Mouse (Mus musculus): ENCODE measurements around the gene Mcm2. TPM values are rescaled to one million over a fixed set of nuclear protein-coding genes. Genes with fewer than 3 reads are reported as not detected.
A peak's percentile ranks its signal among the peaks of the same experiment; 100 is the strongest.

Mcm2 gene
- polyA plus RNA-seq, 1 experiment from 2014 or later, result 39.0 TPM

DNA sequence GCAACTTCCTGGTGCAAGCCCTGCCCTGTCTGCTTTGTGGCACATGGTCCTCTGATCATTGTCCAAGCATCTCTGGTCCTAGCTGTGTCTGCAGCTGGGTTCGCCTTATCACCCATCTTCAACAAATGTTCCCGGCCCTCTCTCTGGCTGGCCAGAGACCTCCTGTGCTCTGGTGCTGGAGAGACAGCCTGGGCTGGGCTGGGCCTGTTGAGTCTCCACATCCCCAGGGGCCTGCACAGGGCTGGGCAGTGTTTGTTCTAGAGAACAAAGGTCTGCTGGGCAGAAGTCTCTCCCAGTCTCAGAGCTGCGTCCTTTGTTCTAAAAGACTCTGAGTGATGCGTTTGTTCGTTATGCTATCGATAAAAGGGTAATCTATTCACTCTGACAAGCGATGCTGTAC lies 31.5 kb upstream of the Mcm2 start:
- Histone ChIP-seq H3K27me3 (ENCODE audit: control insufficient read depth, insufficient read depth, low read length) (no peaks in the 10 kb centered on the region; the same call in 1 of the 2 replicates), H3K9ac (replicated peaks; ENCODE audit: low read length) (0 out of 2 replicates have a peak overlapping the region, but pooled peaks have one; percentile 29), H3K4me1 (ENCODE audit: control insufficient read depth, insufficient read depth, low read length) (peaks cover 53% of the 10 kb centered on the region), H3K9me3 (ENCODE audit: control insufficient read depth, low read length) (no peaks in the 10 kb centered on the region), H3K4me3 (replicated peaks; ENCODE audit: low read depth, low read length) (no peak overlapping the region), H3K4me2 (ENCODE audit: low read length) (no peak overlapping the region), H3K36me3 (ENCODE audit: control insufficient read depth, insufficient read depth, low read length) (no peaks in the 10 kb centered on the region), H3K27ac (replicated peaks; ENCODE audit: low read depth, low read length) (peak overlapping the region; percentile 81)
- 29% methylated on average over 7 of the region's 7 CpGs for WGBS
- DNase-seq (peak; percentile 40), ATAC-seq (ENCODE audit: low FRiP score, low TSS enrichment) (no peak)

DNA sequence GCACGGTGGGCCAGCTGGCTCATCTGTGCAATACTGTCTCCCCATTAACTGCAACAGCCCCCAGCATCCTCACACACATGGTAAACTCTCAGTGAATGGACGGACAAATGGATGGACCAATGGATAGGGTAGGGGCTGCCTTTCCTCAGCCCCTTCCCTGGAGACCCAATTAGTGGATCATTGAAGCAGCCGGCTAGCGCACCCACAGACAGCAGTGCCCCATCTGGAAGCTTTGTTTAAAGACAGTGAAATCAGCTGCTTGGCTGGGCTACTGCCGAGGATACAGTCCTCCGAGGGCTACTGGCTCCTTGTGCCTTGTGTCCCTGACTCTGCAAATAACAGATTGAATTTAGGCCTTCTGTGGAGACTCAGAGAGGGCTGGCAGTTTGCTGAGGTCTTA lies 30.9 kb upstream of the Mcm2 start:
- no peak overlapping the region for H3K4me2 ChIP-seq (ENCODE audit: low read length)
- H3K36me3 ChIP-seq (ENCODE audit: control insufficient read depth, insufficient read depth, low read length), result no peaks in the 10 kb centered on the region
- no peak overlapping the region for H3K4me3 ChIP-seq (replicated peaks; ENCODE audit: low read depth, low read length)
- ATAC-seq (ENCODE audit: low FRiP score, low TSS enrichment) (peak; percentile 25; the same call in 1 of the 2 replicates), DNase-seq (peak; percentile 79)
- H3K9me3 ChIP-seq (ENCODE audit: control insufficient read depth, low read length), result no peaks in the 10 kb centered on the region
- H3K9ac ChIP-seq (replicated peaks; ENCODE audit: low read length), result no peak overlapping the region
- H3K27me3 ChIP-seq (ENCODE audit: control insufficient read depth, insufficient read depth, low read length), result no peaks in the 10 kb centered on the region; the same call in 1 of the 2 replicates
- 26% methylated on average over 6 of the region's 6 CpGs for WGBS
- H3K4me1 ChIP-seq (ENCODE audit: control insufficient read depth, insufficient read depth, low read length), result peaks cover 55% of the 10 kb centered on the region
- peak overlapping the region; percentile 81 for H3K27ac ChIP-seq (replicated peaks; ENCODE audit: low read depth, low read length)

DNA sequence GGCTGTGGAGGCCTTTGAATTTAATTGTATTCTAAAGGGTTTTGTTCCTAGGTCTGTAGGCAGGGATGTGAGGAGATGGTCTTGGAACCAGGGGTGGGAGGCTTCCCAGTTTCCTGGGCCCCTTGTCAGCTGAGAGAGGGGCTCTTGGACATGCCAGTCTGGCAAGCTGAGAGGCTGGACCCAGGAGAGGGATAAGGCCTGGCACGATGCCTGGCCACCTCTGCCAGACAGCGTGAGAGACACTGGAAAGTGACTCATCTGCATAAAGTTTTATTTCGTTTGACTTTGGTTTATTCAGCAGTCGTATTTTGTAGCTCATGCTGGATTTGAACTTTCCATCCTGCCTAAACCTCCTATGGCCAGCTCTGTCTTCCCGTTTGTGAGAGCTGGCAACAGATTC lies 30.0 kb upstream of the Mcm2 start:
- H3K4me1 ChIP-seq (ENCODE audit: control insufficient read depth, insufficient read depth, low read length), result peaks cover 51% of the 10 kb centered on the region
- peak overlapping the region; percentile 81 for H3K27ac ChIP-seq (replicated peaks; ENCODE audit: low read depth, low read length)
- H3K4me3 ChIP-seq (replicated peaks; ENCODE audit: low read depth, low read length), result no peak overlapping the region
- ATAC-seq (ENCODE audit: low FRiP score, low TSS enrichment) (no peak), DNase-seq (peak; percentile 38)
- H3K9me3 ChIP-seq (ENCODE audit: control insufficient read depth, low read length), result no peaks in the 10 kb centered on the region
- 63% methylated on average over 5 of the region's 5 CpGs for WGBS
- H3K27me3 ChIP-seq (ENCODE audit: control insufficient read depth, insufficient read depth, low read length), result no peaks in the 10 kb centered on the region
- H3K9ac ChIP-seq (replicated peaks; ENCODE audit: low read length), result no peak overlapping the region
- H3K4me2 ChIP-seq (ENCODE audit: low read length), result no peak overlapping the region
- no peaks in the 10 kb centered on the region for H3K36me3 ChIP-seq (ENCODE audit: control insufficient read depth, insufficient read depth, low read length)

DNA sequence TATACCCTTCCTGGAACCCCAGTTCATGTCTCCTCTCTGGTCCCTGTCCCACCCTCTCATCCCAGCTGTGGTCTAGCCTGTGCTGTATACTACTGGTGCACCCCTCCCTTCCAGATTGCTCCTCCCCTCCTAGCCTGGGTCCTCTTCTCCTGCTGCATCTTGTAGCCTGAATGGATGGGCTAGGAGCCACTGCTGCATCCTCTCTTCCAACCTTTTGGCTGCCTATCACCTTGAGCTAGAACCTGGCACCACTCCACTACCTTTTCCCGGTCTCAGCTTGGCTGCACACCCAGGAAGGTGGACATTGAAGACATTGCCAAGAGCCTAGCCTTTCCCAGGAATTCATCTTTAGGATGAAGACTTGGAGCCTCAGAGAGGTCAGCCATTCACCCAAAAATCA lies 29.4 kb upstream of the Mcm2 start:
- no peak overlapping the region for H3K9ac ChIP-seq (replicated peaks; ENCODE audit: low read length)
- no peak for ATAC-seq (ENCODE audit: low FRiP score, low TSS enrichment)
- H3K9me3 ChIP-seq (ENCODE audit: control insufficient read depth, low read length), result no peaks in the 10 kb centered on the region
- H3K4me3 ChIP-seq (replicated peaks; ENCODE audit: low read depth, low read length), result no peak overlapping the region
- peaks cover 51% of the 10 kb centered on the region for H3K4me1 ChIP-seq (ENCODE audit: control insufficient read depth, insufficient read depth, low read length)
- DNase-seq, result no peak
- peak overlapping the region; percentile 81 for H3K27ac ChIP-seq (replicated peaks; ENCODE audit: low read depth, low read length)
- no peaks in the 10 kb centered on the region for H3K36me3 ChIP-seq (ENCODE audit: control insufficient read depth, insufficient read depth, low read length)
- WGBS, result 85% methylated on average over 1 of the region's 1 CpGs
- H3K4me2 ChIP-seq (ENCODE audit: low read length), result no peak overlapping the region
- H3K27me3 ChIP-seq (ENCODE audit: control insufficient read depth, insufficient read depth, low read length), result no peaks in the 10 kb centered on the region

DNA sequence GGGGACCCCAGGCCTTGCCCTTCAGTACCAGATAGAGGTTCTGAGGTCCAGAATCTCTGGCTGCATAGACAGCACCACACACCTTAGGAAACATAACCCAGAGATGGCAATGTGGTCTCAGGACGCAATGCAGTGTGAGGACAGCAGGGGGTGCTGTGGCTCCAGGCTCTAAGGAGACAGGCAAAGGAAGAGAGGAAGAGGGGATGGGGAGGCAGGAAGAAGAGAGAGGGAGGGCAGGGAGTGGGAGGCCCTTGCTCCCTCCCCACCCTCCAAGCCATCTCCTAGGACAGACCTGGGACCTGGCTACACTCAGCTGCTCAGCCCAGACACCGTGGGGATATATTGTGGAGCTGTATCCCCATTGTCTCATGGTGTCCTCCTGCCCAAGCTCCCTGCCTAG lies 29.0 kb upstream of the Mcm2 start:
- Histone ChIP-seq H3K27me3 (ENCODE audit: control insufficient read depth, insufficient read depth, low read length) (no peaks in the 10 kb centered on the region), H3K4me2 (ENCODE audit: low read length) (no peak overlapping the region), H3K9me3 (ENCODE audit: control insufficient read depth, low read length) (no peaks in the 10 kb centered on the region), H3K27ac (replicated peaks; ENCODE audit: low read depth, low read length) (peak overlapping the region; percentile 81; the same call in 1 of the 2 replicates), H3K4me3 (replicated peaks; ENCODE audit: low read depth, low read length) (no peak overlapping the region), H3K4me1 (ENCODE audit: control insufficient read depth, insufficient read depth, low read length) (peaks cover 51% of the 10 kb centered on the region), H3K36me3 (ENCODE audit: control insufficient read depth, insufficient read depth, low read length) (no peaks in the 10 kb centered on the region), H3K9ac (replicated peaks; ENCODE audit: low read length) (no peak overlapping the region)
- peak; percentile 21; the same call in 1 of the 2 replicates for ATAC-seq (ENCODE audit: low FRiP score, low TSS enrichment)
- peak; percentile 90 for DNase-seq
- 12% methylated on average over 2 of the region's 2 CpGs for WGBS

DNA sequence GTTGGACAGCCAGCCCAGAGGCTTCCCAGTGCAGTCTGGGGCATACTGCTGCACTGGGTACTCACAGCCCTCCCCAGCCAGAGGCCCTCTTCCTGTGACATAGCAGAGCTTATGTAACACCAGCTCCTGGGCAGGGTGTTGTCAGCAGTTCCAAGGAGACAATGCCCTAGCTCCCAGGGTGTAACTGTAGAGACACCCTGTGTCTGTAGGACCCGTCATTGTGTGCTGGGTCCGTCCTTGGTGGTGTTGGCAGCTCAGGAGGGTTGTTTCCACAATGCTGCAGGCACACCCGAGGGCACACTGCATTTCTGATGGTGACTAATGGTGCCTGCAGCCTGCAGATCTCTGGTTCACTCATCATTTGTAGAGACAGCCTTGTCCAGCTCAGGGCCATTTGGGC lies 28.3 kb upstream of the Mcm2 start:
- no peak overlapping the region for H3K9ac ChIP-seq (replicated peaks; ENCODE audit: low read length)
- 44% methylated on average over 3 of the region's 3 CpGs for WGBS

DNA sequence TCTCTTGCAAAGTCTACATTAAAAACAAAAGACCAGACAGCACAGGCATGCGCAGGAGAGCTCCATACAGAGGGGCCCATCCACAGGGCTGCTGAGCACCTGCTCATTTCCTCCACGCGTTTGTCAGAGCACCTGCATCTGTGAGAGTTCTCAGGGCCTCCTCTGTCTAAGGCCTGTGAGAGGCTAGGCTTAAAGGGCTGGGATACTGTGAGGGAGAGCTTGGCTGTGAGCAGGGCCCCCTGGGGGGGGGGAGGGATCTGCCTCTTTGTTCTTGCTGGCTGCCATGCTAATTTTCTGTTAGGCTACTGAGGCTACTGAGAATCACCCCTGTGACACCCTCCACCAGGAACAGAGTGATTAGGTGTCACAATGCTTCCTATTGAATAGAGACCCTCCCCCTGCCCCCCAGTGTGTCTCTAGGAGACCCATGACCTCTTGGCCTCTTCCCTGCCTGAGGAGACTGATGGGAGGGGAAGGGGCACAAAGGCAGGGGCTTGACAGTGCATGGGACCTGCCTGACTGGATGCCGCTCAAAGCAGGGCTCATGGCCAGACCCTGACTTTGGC lies 27.1 kb upstream of the Mcm2 start:
- Histone ChIP-seq H3K9ac (replicated peaks; ENCODE audit: low read length) (no peak overlapping the region; the same call in 1 of the 2 replicates), H3K9me3 (ENCODE audit: control insufficient read depth, low read length) (no peaks in the 10 kb centered on the region), H3K4me3 (replicated peaks; ENCODE audit: low read depth, low read length) (no peak overlapping the region), H3K27me3 (ENCODE audit: control insufficient read depth, insufficient read depth, low read length) (no peaks in the 10 kb centered on the region), H3K4me1 (ENCODE audit: control insufficient read depth, insufficient read depth, low read length) (peaks cover 51% of the 10 kb centered on the region), H3K4me2 (ENCODE audit: low read length) (no peak overlapping the region), H3K27ac (replicated peaks; ENCODE audit: low read depth, low read length) (peak overlapping the region; percentile 81), H3K36me3 (ENCODE audit: control insufficient read depth, insufficient read depth, low read length) (no peaks in the 10 kb centered on the region)
- peak; percentile 70 for DNase-seq
- ATAC-seq (ENCODE audit: low FRiP score, low TSS enrichment), result peak; percentile 38
- 6% methylated on average over 4 of the region's 4 CpGs for WGBS

More for the DNA sequence above, 28.3 kb upstream of the Mcm2 start:
- no peak overlapping the region for H3K4me3 ChIP-seq (replicated peaks; ENCODE audit: low read depth, low read length)
- H3K4me2 ChIP-seq (ENCODE audit: low read length), result no peak overlapping the region
- H3K36me3 ChIP-seq (ENCODE audit: control insufficient read depth, insufficient read depth, low read length), result no peaks in the 10 kb centered on the region
- peaks cover 51% of the 10 kb centered on the region for H3K4me1 ChIP-seq (ENCODE audit: control insufficient read depth, insufficient read depth, low read length)
- DNase-seq (no peak), ATAC-seq (ENCODE audit: low FRiP score, low TSS enrichment) (no peak)
- no peaks in the 10 kb centered on the region for H3K27me3 ChIP-seq (ENCODE audit: control insufficient read depth, insufficient read depth, low read length)
- peak overlapping the region; percentile 81 for H3K27ac ChIP-seq (replicated peaks; ENCODE audit: low read depth, low read length)
- H3K9me3 ChIP-seq (ENCODE audit: control insufficient read depth, low read length), result no peaks in the 10 kb centered on the region

DNA sequence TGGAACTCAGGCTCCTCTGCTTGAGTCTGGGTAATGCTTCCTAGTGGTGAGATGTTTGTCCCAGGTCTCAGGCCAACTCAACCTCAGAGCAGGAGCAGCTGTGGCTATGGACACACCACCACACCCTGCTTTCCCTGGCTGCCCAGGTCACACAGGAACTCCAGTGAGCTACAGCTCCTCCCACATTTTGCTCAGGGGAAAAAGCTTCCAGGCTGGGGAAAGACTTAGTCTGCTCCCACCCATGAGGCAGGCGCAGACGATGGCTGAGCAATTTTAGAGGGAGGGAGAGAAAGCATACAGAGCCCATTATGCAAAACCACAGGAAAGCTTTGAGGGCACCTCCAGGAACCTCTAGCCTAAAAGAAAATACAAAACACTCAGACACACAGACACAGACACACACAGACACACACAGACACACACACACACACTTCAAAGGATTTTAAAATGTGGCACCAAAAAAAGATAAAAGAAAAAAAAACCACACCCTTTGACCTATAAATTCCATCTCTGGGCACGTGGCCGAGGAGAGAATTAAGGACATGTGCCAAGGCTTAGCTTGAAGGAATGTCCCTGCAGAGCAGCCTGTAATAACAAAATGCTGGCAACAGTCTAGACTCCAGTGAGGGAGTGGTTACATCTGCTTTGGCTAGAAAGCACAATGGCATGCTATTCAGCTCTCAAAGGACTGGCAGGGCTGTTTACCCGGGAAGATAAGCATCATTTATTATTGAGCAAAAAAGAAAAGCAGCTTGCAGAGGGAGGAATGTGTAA lies 26.1 kb upstream of the Mcm2 start:
- WGBS, result 3% methylated on average over 5 of the region's 5 CpGs
- Histone ChIP-seq H3K9ac (replicated peaks; ENCODE audit: low read length) (no peak overlapping the region), H3K4me2 (ENCODE audit: low read length) (no peak overlapping the region), H3K4me1 (ENCODE audit: control insufficient read depth, insufficient read depth, low read length) (peaks cover 43% of the 10 kb centered on the region), H3K27ac (replicated peaks; ENCODE audit: low read depth, low read length) (peak overlapping the region; percentile 81), H3K9me3 (ENCODE audit: control insufficient read depth, low read length) (no peaks in the 10 kb centered on the region), H3K36me3 (ENCODE audit: control insufficient read depth, insufficient read depth, low read length) (no peaks in the 10 kb centered on the region), H3K4me3 (replicated peaks; ENCODE audit: low read depth, low read length) (no peak overlapping the region), H3K27me3 (ENCODE audit: control insufficient read depth, insufficient read depth, low read length) (no peaks in the 10 kb centered on the region)
- peak; percentile 76 for DNase-seq
- ATAC-seq (ENCODE audit: low FRiP score, low TSS enrichment), result no peak

DNA sequence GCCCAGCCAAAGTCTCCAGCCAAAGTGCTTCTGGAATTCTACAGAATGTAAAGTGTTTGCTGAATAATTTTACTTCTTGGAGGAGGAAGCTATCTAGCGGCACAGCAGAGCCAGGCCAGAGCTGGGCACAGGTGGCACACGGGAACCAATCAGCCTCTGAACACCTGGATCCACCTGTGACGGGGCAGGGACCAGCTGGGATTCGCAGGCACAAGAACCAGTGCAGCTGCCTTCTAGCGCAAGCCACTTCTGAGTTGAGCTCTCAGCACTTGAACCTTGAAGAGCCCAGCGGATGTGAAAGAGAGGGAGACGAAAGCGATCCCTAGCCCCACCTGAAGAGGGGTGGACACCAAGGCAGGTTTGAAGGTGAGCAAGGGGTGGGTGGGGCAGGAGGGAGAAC lies 20.2 kb upstream of the Mcm2 start:
- no peak for DNase-seq
- Histone ChIP-seq H3K4me3 (replicated peaks; ENCODE audit: low read depth, low read length) (no peak overlapping the region), H3K27me3 (ENCODE audit: control insufficient read depth, insufficient read depth, low read length) (no peaks in the 10 kb centered on the region), H3K9ac (replicated peaks; ENCODE audit: low read length) (no peak overlapping the region), H3K27ac (replicated peaks; ENCODE audit: low read depth, low read length) (no peak overlapping the region), H3K9me3 (ENCODE audit: control insufficient read depth, low read length) (no peaks in the 10 kb centered on the region), H3K4me2 (ENCODE audit: low read length) (no peak overlapping the region), H3K36me3 (ENCODE audit: control insufficient read depth, insufficient read depth, low read length) (no peaks in the 10 kb centered on the region), H3K4me1 (ENCODE audit: control insufficient read depth, insufficient read depth, low read length) (no peaks in the 10 kb centered on the region)
- ATAC-seq (ENCODE audit: low FRiP score, low TSS enrichment), result no peak
- WGBS, result 79% methylated on average over 8 of the region's 8 CpGs
